Mouse (Mus musculus) MN1 (cell line): ENCODE results near the gene Hoxa13.

Experiments
- DNase-seq: peaks from one replicate; pipeline ENCODE4 v3.0.0-alpha.2; 2016; ENCODE audit warnings: low spot score

Hoxa13 gene

DNA sequence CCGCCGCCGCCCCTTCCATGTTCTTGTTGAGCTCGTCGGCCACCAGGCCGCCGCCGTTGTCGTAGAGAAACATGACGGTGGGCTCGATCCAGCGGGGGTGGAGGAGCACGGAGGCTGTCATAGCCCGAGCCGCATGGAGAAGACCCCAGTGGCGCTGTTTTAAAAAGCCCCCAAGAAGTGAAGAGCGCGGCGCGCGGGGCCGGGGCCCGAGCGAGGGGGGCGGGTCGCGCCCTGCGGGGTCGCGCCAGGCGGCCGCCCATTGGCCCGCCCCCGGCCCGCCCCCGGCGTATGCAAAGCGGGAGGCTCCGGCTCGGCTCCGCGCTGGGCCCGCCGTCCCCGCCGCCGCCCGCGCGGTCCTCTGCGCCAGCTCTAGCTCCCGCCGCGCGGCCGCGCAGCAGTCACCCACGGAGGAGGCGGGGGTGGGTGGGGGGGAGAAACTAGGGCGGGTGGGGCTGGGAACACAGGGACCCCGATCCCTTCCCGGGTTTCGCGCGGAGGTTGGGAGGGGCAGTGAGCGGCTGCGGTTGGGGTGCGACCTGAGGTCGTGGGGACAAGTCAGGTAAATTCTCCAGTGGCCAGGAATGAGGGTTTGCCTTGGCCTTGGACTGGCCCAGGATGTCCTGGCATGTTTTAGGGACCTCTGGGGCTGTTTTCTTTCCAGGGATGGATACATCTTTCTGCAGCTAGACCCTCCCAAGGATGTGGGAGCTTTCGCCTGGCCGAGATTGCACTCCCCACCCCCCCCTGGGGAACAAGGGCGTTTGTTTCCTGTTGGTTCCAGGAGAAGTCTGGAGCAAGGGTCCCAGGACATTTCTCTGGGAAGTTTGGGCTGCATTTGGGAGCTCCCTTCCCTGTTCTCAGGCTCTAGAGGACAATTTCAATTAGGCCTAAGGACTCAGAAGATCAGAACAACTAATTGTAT lies at the start of gene Hoxa13:
Gene Hoxa13 (minus strand): TSS at position 227 of the 922 bp plus-strand sequence.
- DNase-seq = no peak

GRCm38 (mm10) chr6:52310366-52310765 lies 49.7 kb upstream of the Hoxa13 start:
- no peak for DNase-seq

DNA sequence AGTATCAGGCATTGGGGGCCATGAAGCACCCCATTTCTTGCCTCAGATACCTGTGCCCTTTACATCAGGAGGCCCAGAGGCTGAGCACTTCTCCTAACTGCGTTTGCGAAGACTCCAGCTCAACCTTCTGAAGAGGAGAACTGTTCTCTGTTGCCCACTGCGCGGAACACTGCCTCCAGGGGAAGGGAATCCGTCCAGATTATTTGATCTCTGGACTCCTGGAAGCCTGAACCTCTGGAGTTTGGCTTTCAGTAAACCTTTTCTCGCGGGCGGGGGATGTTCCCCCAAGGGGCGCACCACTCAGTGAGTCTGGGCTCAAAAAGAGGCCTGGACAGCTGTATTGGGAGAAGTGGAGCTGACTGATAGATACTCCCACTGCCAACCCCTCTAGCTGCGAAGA lies 49.1 kb upstream of the Hoxa13 start:
- no peak for DNase-seq

GRCm38 (mm10) chr6:52305877-52306389 lies 45.3 kb upstream of the Hoxa13 start:
- no peak for DNase-seq

GRCm38 (mm10) chr6:52303426-52303825 lies 42.7 kb upstream of the Hoxa13 start:
- no peak for DNase-seq

DNA sequence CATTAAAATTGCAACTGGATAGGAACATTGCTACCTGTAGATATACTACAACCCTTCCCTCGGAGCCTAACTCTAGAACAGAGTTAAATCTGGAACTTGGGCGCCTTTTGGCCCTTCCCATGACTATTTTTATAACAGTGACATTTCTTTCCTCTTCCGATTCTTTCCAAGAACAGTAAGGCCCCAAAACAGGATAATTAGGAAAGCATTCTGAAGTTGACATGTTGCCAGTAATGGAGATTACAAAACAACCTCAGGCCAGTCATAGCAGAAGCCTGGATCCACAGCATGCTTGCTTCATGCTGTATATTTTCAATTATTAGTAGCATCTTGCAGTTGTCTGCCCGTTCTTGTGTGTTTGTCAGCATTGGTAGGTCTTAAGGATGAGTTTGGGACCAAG lies 40.1 kb upstream of the Hoxa13 start:
- no peak for DNase-seq

DNA sequence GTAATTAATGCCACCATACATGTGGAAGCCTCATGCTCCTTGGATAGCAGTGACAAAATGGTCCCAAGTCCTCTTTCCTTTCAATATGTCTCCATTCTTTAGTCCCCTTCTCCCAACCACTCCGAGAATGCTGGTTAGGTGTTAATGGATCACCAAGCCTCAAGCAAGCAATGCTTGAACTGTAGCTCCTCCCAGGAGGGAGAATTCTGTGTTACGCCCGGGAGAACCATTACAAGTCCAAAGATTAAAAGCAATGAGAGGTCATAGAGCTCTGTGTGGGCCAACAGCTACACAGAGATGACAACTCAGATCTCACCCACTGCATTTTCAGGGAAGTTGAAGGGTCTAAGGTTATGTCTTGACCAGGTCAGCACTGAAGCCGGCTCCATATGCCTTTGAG lies 37.8 kb upstream of the Hoxa13 start:
- no peak for DNase-seq

- DNase-seq = no peak
Measured at GRCm38 (mm10) chr6:52294616-52295015, 33.9 kb upstream of the Hoxa13 start.

- DNase-seq = no peak
Measured at GRCm38 (mm10) chr6:52292328-52292727, 31.6 kb upstream of the Hoxa13 start.

GRCm38 (mm10) chr6:52291021-52291860 lies 30.6 kb upstream of the Hoxa13 start:
- DNase-seq = no peak

DNA sequence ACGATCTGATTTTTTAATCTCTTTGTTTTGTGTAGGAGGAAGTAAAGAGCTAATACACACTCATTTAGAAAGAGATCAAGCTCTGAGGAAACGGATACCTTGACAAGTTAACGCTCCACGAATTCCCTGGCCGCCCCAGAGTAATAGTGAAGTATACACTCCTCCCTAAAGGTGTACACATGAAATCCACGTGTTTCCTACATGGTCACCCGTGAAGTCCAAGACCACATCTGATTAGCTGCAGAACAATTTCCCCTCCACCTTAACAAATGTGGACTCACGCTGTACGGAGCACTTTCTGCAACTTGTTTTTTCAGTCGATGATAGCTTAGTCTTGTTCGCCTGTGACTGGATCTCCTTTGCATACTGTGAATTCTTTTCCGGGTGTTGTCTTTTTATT lies 29.5 kb upstream of the Hoxa13 start:
- DNase-seq = no peak

GRCm38 (mm10) chr6:52283896-52284295 lies 23.2 kb upstream of the Hoxa13 start:
- no peak for DNase-seq

DNA sequence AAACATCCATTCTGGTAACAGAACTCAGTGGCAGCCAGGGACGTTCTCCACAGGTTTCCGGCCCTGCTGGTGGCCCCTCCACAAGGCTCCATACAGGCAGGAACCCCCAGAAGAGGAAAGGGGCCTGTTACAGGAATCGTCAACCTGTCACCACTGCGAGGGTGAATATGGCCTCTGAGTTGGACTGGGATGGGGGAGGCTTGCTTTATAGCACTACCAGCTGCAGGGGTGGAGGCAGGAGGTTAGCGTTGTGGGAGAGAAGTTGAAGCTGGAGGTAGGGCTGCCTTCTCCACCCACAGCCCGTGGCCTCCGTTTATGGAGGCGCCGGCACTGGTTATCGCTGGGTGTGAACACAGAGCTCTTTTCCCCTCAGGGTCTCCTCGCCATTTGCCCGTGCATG lies 20.4 kb upstream of the Hoxa13 start:
- no peak for DNase-seq

GRCm38 (mm10) chr6:52276920-52277319 lies 16.2 kb upstream of the Hoxa13 start:
- no peak for DNase-seq

GRCm38 (mm10) chr6:52276382-52276781 lies 15.7 kb upstream of the Hoxa13 start:
- no peak for DNase-seq

DNA sequence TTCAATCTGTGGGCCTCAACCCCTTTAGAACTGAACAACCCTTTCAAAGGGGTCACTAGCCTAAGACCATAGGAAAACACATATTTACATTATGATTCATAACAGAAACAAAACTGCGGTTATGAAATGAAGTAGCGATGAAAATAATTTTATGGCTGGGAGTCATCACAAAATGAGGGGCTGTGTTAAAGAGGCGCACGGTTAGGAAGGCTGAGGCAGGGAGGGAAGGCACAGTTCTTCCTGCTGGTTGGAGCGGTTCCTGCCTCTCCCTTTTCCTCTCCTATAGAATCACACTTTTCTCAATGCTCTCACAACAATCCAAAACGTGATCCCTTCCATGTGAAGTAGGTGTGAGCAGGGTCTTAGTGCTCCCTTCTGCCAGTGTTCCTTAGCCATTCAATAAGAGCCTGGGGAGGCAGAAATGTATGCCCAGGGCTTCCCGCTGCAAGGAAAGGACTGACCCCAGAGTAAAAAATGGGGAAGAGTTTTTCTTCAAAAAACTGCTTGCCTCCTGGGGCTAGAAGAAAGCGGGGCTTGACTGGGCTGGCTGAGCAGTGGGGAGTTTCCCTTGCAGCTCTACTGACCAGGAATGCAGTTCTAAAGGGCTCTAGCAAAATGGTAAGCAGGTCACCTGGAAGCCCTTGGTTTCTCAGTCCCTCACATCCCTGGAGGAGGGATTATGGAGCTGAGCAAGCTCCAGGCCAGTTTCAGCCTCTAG lies 15.0 kb upstream of the Hoxa13 start:
- DNase-seq = no peak

DNA sequence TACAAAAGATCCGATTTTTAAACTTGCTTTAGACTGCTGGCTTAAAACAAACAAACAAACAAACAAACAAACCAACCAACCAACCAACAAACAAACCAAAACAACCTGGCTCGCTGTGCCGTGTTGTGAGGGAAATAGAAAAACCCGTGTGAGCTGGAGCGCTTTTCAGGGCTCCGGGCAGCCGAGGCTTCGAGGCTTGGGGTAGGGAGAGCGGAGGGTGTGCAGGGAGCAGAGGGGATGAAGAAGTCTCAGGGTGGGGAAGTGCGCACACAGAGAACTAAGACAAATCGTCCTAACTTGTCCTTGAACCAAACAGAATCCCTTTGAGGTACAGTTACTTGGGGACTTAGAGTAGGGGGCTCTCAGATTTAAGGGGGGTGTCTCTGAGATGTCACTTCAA lies 13.9 kb upstream of the Hoxa13 start:
- DNase-seq = no peak

- no peak for DNase-seq
Measured at GRCm38 (mm10) chr6:52273656-52274280, 13.1 kb upstream of the Hoxa13 start.

DNA sequence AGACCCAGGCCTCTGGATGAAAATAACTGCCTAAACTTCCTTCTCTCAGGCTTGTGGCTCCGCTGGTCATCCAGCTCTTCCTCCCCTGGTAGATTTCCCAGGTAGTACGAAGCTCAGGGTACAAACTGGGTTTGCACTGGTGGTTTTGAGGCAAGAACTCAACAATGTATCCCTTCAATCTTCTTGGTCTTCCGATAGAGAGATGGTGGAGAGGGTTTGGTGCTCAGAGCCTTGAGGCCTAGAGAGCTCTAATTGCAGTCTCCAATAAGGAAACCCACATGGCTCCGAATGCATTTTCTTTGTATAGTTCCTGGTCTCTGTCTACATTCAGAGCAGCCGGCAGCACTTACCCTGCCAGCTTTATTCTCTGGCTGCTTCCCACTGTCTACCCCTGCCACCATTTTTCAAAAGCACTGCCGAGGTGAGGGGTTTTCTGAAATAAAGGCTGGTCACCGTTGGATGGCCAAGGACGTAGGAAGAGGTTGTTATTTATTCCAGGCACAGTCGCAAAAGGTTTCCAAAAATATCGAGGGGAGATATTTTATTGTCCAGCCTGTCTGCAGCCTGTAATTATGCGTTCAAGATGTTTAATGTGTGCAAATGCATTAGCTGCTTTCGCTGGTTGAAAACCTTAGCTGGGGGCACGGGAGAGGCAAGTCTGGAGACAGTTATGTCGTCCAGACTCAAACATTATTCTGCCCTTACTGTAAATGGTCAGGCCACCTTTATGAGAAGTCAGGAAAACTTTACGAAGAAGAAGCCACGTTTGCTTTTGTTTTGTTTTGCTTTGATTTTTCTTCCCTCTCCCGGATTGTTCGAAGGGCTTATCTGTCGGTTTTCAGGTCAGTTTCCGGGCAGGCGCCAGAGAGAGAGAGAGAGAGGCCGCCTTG lies 12.3 kb upstream of the Hoxa13 start:
- DNase-seq = no peak
